Mouse (Mus musculus) small intestine, adult 2 months (tissue): ENCODE results near the gene Flnb.

ENCODE experiments used
- CTCF ChIP-seq: fragments of 200-500 bp; IDR thresholded peaks from 2 replicates; pipeline ENCODE4 v1.5.1; 2012; ENCODE audit warnings: low read depth, mild to moderate bottlenecking, control low read depth, inconsistent platforms, low read length, moderate library complexity, mixed read lengths; ENCODE audit not compliant: insufficient replicate concordance, insufficient read length; ENCODE audit errors: extremely low read depth
- POLR2A ChIP-seq: fragments of 200-500 bp; IDR thresholded peaks from 2 replicates; pipeline ENCODE4 v1.6.1; 2012; ENCODE audit warnings: low read depth, mild to moderate bottlenecking, control low read depth, inconsistent platforms, low read length, moderate library complexity

GRCm38 (mm10) chr14:7863871-7864505, 46.2 kb downstream of the Flnb start:
- TF ChIP-seq CTCF (no peak), POLR2A (no peak)
